Mouse (Mus musculus) macrophage (primary cell): Measurements from ENCODE around the gene Dcun1d2. TPM values are rescaled to one million over a fixed set of nuclear protein-coding genes. Genes with fewer than 3 reads are reported as not detected.

ENCODE experiments used
- H3K27ac ChIP-seq: fragments of 350-480 bp; formaldehyde crosslinking; 2 replicates; pipeline ENCODE4 v1.9.0; 2021
- H3K36me3 ChIP-seq: fragments of 350-480 bp; formaldehyde crosslinking; 2 replicates; pipeline ENCODE4 v1.9.0; 2021; ENCODE audit errors: inconsistent target
- H3K4me3 ChIP-seq: fragments of 350-480 bp; formaldehyde crosslinking; 2 replicates; pipeline ENCODE4 v1.9.0; 2021; ENCODE audit errors: inconsistent target
- H3K79me2 ChIP-seq: fragments of 350-480 bp; formaldehyde crosslinking; 2 replicates; pipeline ENCODE4 v1.9.0; 2021; ENCODE audit errors: inconsistent target
- WGBS: methylation state at CpG from one replicate; pipeline ENCODE4 v1.1.7; 2026; ENCODE audit warnings: inconsistent platforms; ENCODE audit not compliant: missing documents; 5-methylcytosine and 5-hydroxymethylcytosine counted together
- polyA plus RNA-seq: library from polyadenylated mRNA; stranded (reverse); fragments of 250-400 nt; gene quantifications from 3 replicates; pipeline ENCODE4 v1.2.4, GENCODE M21; 2018; ENCODE audit warnings: inconsistent platforms

The Dcun1d2 gene
- polyA plus RNA-seq, 1 experiment from 2014 or later = 18.5 TPM

GRCm38 (mm10) chr8:13234803-13235202, 53.1 kb downstream of the Dcun1d2 start:
- no peaks in the 10 kb centered on the region for H3K79me2 ChIP-seq
- 87% methylated on average over 13 of the region's 13 CpGs for WGBS
- no peak overlapping the region for H3K27ac ChIP-seq
- no peaks in the 10 kb centered on the region for H3K36me3 ChIP-seq
- no peak overlapping the region for H3K4me3 ChIP-seq

GRCm38 (mm10) chr8:13230471-13230870, 57.5 kb downstream of the Dcun1d2 start:
- no peaks in the 10 kb centered on the region for H3K36me3 ChIP-seq
- H3K79me2 ChIP-seq = no peaks in the 10 kb centered on the region
- no peak overlapping the region for H3K4me3 ChIP-seq
- WGBS = 97% methylated on average over 4 of the region's 4 CpGs
- no peak overlapping the region for H3K27ac ChIP-seq

- no peak overlapping the region for H3K4me3 ChIP-seq
- WGBS = 87% methylated on average over 12 of the region's 12 CpGs
- H3K36me3 ChIP-seq = no peaks in the 10 kb centered on the region
- no peaks in the 10 kb centered on the region for H3K79me2 ChIP-seq
- no peak overlapping the region for H3K27ac ChIP-seq
Measured at GRCm38 (mm10) chr8:13229802-13230201, 58.1 kb downstream of the Dcun1d2 start.

GRCm38 (mm10) chr8:13228923-13229610, 58.9 kb downstream of the Dcun1d2 start:
- H3K79me2 ChIP-seq = no peaks in the 10 kb centered on the region
- 81% methylated on average over 9 of the region's 9 CpGs for WGBS
- no peak overlapping the region for H3K27ac ChIP-seq
- no peak overlapping the region for H3K4me3 ChIP-seq
- no peaks in the 10 kb centered on the region for H3K36me3 ChIP-seq

- 45% methylated on average over 3 of the region's 3 CpGs for WGBS
- no peaks in the 10 kb centered on the region for H3K79me2 ChIP-seq
- H3K27ac ChIP-seq = no peak overlapping the region
- no peak overlapping the region for H3K4me3 ChIP-seq
- H3K36me3 ChIP-seq = no peaks in the 10 kb centered on the region
Measured at GRCm38 (mm10) chr8:13227184-13227583, 60.7 kb downstream of the Dcun1d2 start.

GRCm38 (mm10) chr8:13226288-13226687, 61.6 kb downstream of the Dcun1d2 start:
- Histone ChIP-seq H3K36me3 (no peaks in the 10 kb centered on the region), H3K27ac (no peak overlapping the region), H3K4me3 (no peak overlapping the region), H3K79me2 (no peaks in the 10 kb centered on the region)
- WGBS = 90% methylated on average over 6 of the region's 6 CpGs

GRCm38 (mm10) chr8:13224426-13224825, 63.5 kb downstream of the Dcun1d2 start:
- Histone ChIP-seq H3K36me3 (no peaks in the 10 kb centered on the region), H3K4me3 (no peak overlapping the region), H3K79me2 (no peaks in the 10 kb centered on the region), H3K27ac (no peak overlapping the region)
- 87% methylated on average over 9 of the region's 9 CpGs for WGBS

- no peaks in the 10 kb centered on the region for H3K79me2 ChIP-seq
- H3K27ac ChIP-seq = no peak overlapping the region
- WGBS = 78% methylated on average over 4 of the region's 4 CpGs
- no peaks in the 10 kb centered on the region for H3K36me3 ChIP-seq
- H3K4me3 ChIP-seq = no peak overlapping the region
Measured at GRCm38 (mm10) chr8:13218441-13218840, 69.5 kb downstream of the Dcun1d2 start.

- Histone ChIP-seq H3K79me2 (no peaks in the 10 kb centered on the region), H3K36me3 (no peaks in the 10 kb centered on the region), H3K4me3 (no peak overlapping the region), H3K27ac (no peak overlapping the region)
Measured at GRCm38 (mm10) chr8:13217986-13218385, 69.9 kb downstream of the Dcun1d2 start.

- no peaks in the 10 kb centered on the region for H3K79me2 ChIP-seq
- H3K36me3 ChIP-seq = no peaks in the 10 kb centered on the region
- H3K4me3 ChIP-seq = no peak overlapping the region
- WGBS = 97% methylated on average over 5 of the region's 5 CpGs
- H3K27ac ChIP-seq = no peak overlapping the region
Measured at GRCm38 (mm10) chr8:13217093-13217492, 70.8 kb downstream of the Dcun1d2 start.

GRCm38 (mm10) chr8:13216386-13216785, 71.5 kb downstream of the Dcun1d2 start:
- WGBS = 97% methylated on average over 8 of the region's 8 CpGs

GRCm38 (mm10) chr8:13213479-13214268, 74.3 kb downstream of the Dcun1d2 start:
- no peak overlapping the region for H3K4me3 ChIP-seq
- H3K27ac ChIP-seq = peak overlapping the region; percentile 70
- H3K79me2 ChIP-seq = no peaks in the 10 kb centered on the region
- WGBS = 3% methylated on average over 10 of the region's 10 CpGs
- H3K36me3 ChIP-seq = no peaks in the 10 kb centered on the region

More at GRCm38 (mm10) chr8:13216386-13216785, 71.5 kb downstream of the Dcun1d2 start:
- Histone ChIP-seq H3K79me2 (no peaks in the 10 kb centered on the region), H3K36me3 (no peaks in the 10 kb centered on the region), H3K4me3 (no peak overlapping the region), H3K27ac (no peak overlapping the region)

- H3K4me3 ChIP-seq = no peak overlapping the region
- 100% methylated on average over 1 of the region's 1 CpGs for WGBS
- H3K27ac ChIP-seq = no peak overlapping the region
- H3K79me2 ChIP-seq = no peaks in the 10 kb centered on the region
- H3K36me3 ChIP-seq = no peaks in the 10 kb centered on the region
Measured at GRCm38 (mm10) chr8:13209770-13210169, 78.2 kb downstream of the Dcun1d2 start.

GRCm38 (mm10) chr8:13208627-13209355, 79.1 kb downstream of the Dcun1d2 start:
- no peaks in the 10 kb centered on the region for H3K36me3 ChIP-seq
- H3K79me2 ChIP-seq = no peaks in the 10 kb centered on the region
- no peak overlapping the region for H3K4me3 ChIP-seq
- 40% methylated on average over 6 of the region's 6 CpGs for WGBS
- H3K27ac ChIP-seq = no peak overlapping the region

- Histone ChIP-seq H3K4me3 (no peak overlapping the region), H3K36me3 (no peaks in the 10 kb centered on the region), H3K27ac (no peak overlapping the region), H3K79me2 (no peaks in the 10 kb centered on the region)
- WGBS = 91% methylated on average over 5 of the region's 5 CpGs
Measured at GRCm38 (mm10) chr8:13206290-13206689, 81.6 kb downstream of the Dcun1d2 start.
